Mouse (Mus musculus): ENCODE measurements at regions not wholly inside any gene's neighbourhood (a gene's known extent, or its start where the extent isn't known, plus 50 kb on each side); places are given as distances from the start of the nearest gene placed in this dataset.
"Not testable (repeated sequence)": the region's sequence is repeated elsewhere in the genome, so short reads cannot be mapped to it uniquely, and the experiment has no call there.

GRCm38 (mm10) chr6:146019699-146020098 lies 88.3 kb downstream of the Sspn start:
- 44% methylated on average over 1 of the region's 1 CpGs for WGBS
- not testable (repeated sequence) for H3K9me3 ChIP-seq; H3K4me2 ChIP-seq (replicated peaks); H3K9ac ChIP-seq; H3K27me3 ChIP-seq (replicated peaks); H3K4me1 ChIP-seq (replicated peaks); H3K4me3 ChIP-seq (replicated peaks); H3K27ac ChIP-seq; H3K36me3 ChIP-seq
- ATAC-seq: 0 out of 2 replicates have a peak, but pooled peaks have one; percentile 17

Data from intestine, embryonic 15.5 days (tissue).